Mouse (Mus musculus) embryo, embryonic 11.5 days (tissue): ENCODE measurements around the gene Aldh1b1.

Experiments used
- DNase-seq: peaks from one replicate; pipeline ENCODE4 v3.0.0-alpha.2; 2012; ENCODE audit warnings: low read depth, low spot score

Aldh1b1 gene

GRCm38 (mm10) chr4:45783671-45784070 is 15.2 kb upstream of the Aldh1b1 start:
- no peak for DNase-seq

GRCm38 (mm10) chr4:45785959-45786358 is 12.9 kb upstream of the Aldh1b1 start:
- no peak for DNase-seq

- DNase-seq = no peak
These were observed 12.1 kb upstream of the Aldh1b1 start for GRCm38 (mm10) chr4:45786674-45787073.

GRCm38 (mm10) chr4:45788446-45789081 is 10.3 kb upstream of the Aldh1b1 start:
- no peak for DNase-seq

GRCm38 (mm10) chr4:45789263-45789958 is 9.4 kb upstream of the Aldh1b1 start:
- DNase-seq = no peak

- DNase-seq = no peak
These were observed 8.8 kb upstream of the Aldh1b1 start for GRCm38 (mm10) chr4:45790018-45790417.

GRCm38 (mm10) chr4:45795191-45795811 is 3.5 kb upstream of the Aldh1b1 start:
- DNase-seq = no peak

GRCm38 (mm10) chr4:45796760-45797159 is 2.1 kb upstream of the Aldh1b1 start:
- no peak for DNase-seq

GRCm38 (mm10) chr4:45799956-45800537 is 1.2 kb downstream of the Aldh1b1 start:
- no peak for DNase-seq

- no peak for DNase-seq
These were observed 4.1 kb downstream of the Aldh1b1 start for GRCm38 (mm10) chr4:45802900-45803299.

GRCm38 (mm10) chr4:45808034-45808433 is 9.2 kb downstream of the Aldh1b1 start:
- no peak for DNase-seq

GRCm38 (mm10) chr4:45811250-45811649 is 12.4 kb downstream of the Aldh1b1 start:
- DNase-seq = no peak

GRCm38 (mm10) chr4:45815542-45815941 is 16.7 kb downstream of the Aldh1b1 start:
- no peak for DNase-seq

- no peak for DNase-seq
These were observed 20.0 kb downstream of the Aldh1b1 start for GRCm38 (mm10) chr4:45818814-45819207.

GRCm38 (mm10) chr4:45819208-45819931 is 20.5 kb downstream of the Aldh1b1 start:
- DNase-seq = no peak

GRCm38 (mm10) chr4:45820074-45820830 is 21.4 kb downstream of the Aldh1b1 start:
- no peak for DNase-seq

GRCm38 (mm10) chr4:45821995-45822394 is 23.2 kb downstream of the Aldh1b1 start:
- no peak for DNase-seq

GRCm38 (mm10) chr4:45822781-45823575 is 24.2 kb downstream of the Aldh1b1 start:
- no peak for DNase-seq

GRCm38 (mm10) chr4:45824049-45824760 is 25.4 kb downstream of the Aldh1b1 start:
- DNase-seq = no peak
